9 mouse cellular contexts compared by ENCODE assay signal in genomic region chr10:125839621-125840141, GRCm38 (mm10).
DNase-seq lines count a peak whose midpoint lies in the region; ATAC-seq and TF ChIP-seq lines count a peak whose summit lies in the region.
"Had no signal": no experiment of that assay in that cellular context is flagged by ENCODE, and none has a peak within 500 bp of the region (broad histone marks: within the 10 kb centered on the region; RNA-seq: fewer than 3 reads in every experiment).

No protein-coding gene starts in this region.

- no peak for TF ChIP-seq CTCF in hindbrain, postnatal 0 days (IDR thresholded peaks at IDR 0.05; ENCODE audit: low read depth)

- H3K36me3 ChIP-seq in heart, embryonic 12.5 days, result no peaks in the 10 kb centered on the region
- no peaks in the 10 kb centered on the region for H3K36me3 ChIP-seq in heart, embryonic 11.5 days (ENCODE audit: control insufficient read depth, insufficient read depth, low read length)
- no peaks in the 10 kb centered on the region for H3K36me3 ChIP-seq in embryonic facial prominence, embryonic 12.5 days
- H3K36me3 ChIP-seq in hindbrain, postnatal 0 days (ENCODE audit: insufficient read depth, low read length), result no peaks in the 10 kb centered on the region
- H3K36me3 ChIP-seq in neural tube, embryonic 12.5 days, result no peaks in the 10 kb centered on the region

- 0 out of 2 replicates have a peak overlapping the region, but pooled peaks have one; percentile 2 for H3K4me2 ChIP-seq in heart, embryonic 12.5 days
- H3K4me2 ChIP-seq in heart, embryonic 11.5 days, result no peak overlapping the region
- H3K4me2 ChIP-seq in embryonic facial prominence, embryonic 12.5 days (replicated peaks), result 0 out of 2 replicates have a peak overlapping the region, but pooled peaks have one; percentile 1
- 0 out of 2 replicates have a peak overlapping the region, but pooled peaks have one; percentile 2 for H3K4me2 ChIP-seq in hindbrain, postnatal 0 days (ENCODE audit: low read depth, low read length)
- peak overlapping the region; percentile 40 for H3K4me2 ChIP-seq in neural tube, embryonic 12.5 days (replicated peaks)

- no peaks in the 10 kb centered on the region for H3K9me3 ChIP-seq in heart, embryonic 12.5 days (replicated peaks)
- no peaks in the 10 kb centered on the region for H3K9me3 ChIP-seq in heart, embryonic 11.5 days (replicated peaks; ENCODE audit: control insufficient read depth, low read length)
- no peaks in the 10 kb centered on the region for H3K9me3 ChIP-seq in embryonic facial prominence, embryonic 12.5 days
- H3K9me3 ChIP-seq in hindbrain, postnatal 0 days (ENCODE audit: low read length), result no peaks in the 10 kb centered on the region
- H3K9me3 ChIP-seq in neural tube, embryonic 12.5 days, result no peaks in the 10 kb centered on the region

- H3K4me3 ChIP-seq in heart, embryonic 12.5 days, result no peak overlapping the region
- no peak overlapping the region for H3K4me3 ChIP-seq in heart, embryonic 11.5 days (ENCODE audit: low read depth, low read length)
- H3K4me3 ChIP-seq in embryonic facial prominence, embryonic 12.5 days, result no peak overlapping the region
- no peak overlapping the region for H3K4me3 ChIP-seq in hindbrain, postnatal 0 days (ENCODE audit: low read length)
- no peak overlapping the region for H3K4me3 ChIP-seq in neural tube, embryonic 12.5 days

- WGBS in heart, embryonic 12.5 days, result 24% methylated on average over 5 of the region's 5 CpGs
- 26% methylated on average over 5 of the region's 5 CpGs for WGBS in heart, embryonic 11.5 days (ENCODE audit: insufficient replicate concordance)
- 23% methylated on average over 5 of the region's 5 CpGs for WGBS in embryonic facial prominence, embryonic 12.5 days
- WGBS in hindbrain, postnatal 0 days, result 14% methylated on average over 5 of the region's 5 CpGs
- WGBS in neural tube, embryonic 12.5 days, result 4% methylated on average over 5 of the region's 5 CpGs

- no peak overlapping the region for H3K9ac ChIP-seq in heart, embryonic 12.5 days
- H3K9ac ChIP-seq in heart, embryonic 11.5 days (ENCODE audit: low read depth, low read length), result no peak overlapping the region
- H3K9ac ChIP-seq in embryonic facial prominence, embryonic 12.5 days, result no peak overlapping the region
- no peak overlapping the region for H3K9ac ChIP-seq in hindbrain, postnatal 0 days (replicated peaks; ENCODE audit: low read length)
- H3K9ac ChIP-seq in neural tube, embryonic 12.5 days, result no peak overlapping the region

- H3K27me3 ChIP-seq in heart, embryonic 12.5 days (replicated peaks), result no peaks in the 10 kb centered on the region
- no peaks in the 10 kb centered on the region for H3K27me3 ChIP-seq in heart, embryonic 11.5 days (ENCODE audit: control insufficient read depth, insufficient read depth, low read length)
- H3K27me3 ChIP-seq in embryonic facial prominence, embryonic 12.5 days, result no peaks in the 10 kb centered on the region
- no peaks in the 10 kb centered on the region for H3K27me3 ChIP-seq in hindbrain, postnatal 0 days (ENCODE audit: insufficient read depth, low read length)
- no peaks in the 10 kb centered on the region for H3K27me3 ChIP-seq in neural tube, embryonic 12.5 days (replicated peaks)

- DNase-seq in hindbrain, postnatal 0 days (ENCODE audit: low spot score), result peak; percentile 44
- no peak for DNase-seq in urinary bladder, postnatal 14 days (ENCODE audit: low spot score)
- DNase-seq in cerebellum, postnatal 4 days (ENCODE audit: low spot score in 2 of 2), result no peak
- DNase-seq in adrenal gland, postnatal 36 days, result no peak
- DNase-seq: gastrocnemius, postnatal 14 days had no signal

- no peaks in the 10 kb centered on the region for H3K4me1 ChIP-seq in heart, embryonic 12.5 days (replicated peaks)
- H3K4me1 ChIP-seq in heart, embryonic 11.5 days (ENCODE audit: control insufficient read depth, insufficient read depth, low read length), result no peaks in the 10 kb centered on the region
- H3K4me1 ChIP-seq in embryonic facial prominence, embryonic 12.5 days, result peaks cover 26% of the 10 kb centered on the region
- H3K4me1 ChIP-seq in hindbrain, postnatal 0 days (ENCODE audit: insufficient read depth, low read length), result 0 out of 2 replicates have a peak, but pooled peaks cover 5% of the 10 kb centered on the region
- peaks cover 10% of the 10 kb centered on the region; the same call in 1 of the 2 replicates for H3K4me1 ChIP-seq in neural tube, embryonic 12.5 days

- no peak overlapping the region for H3K27ac ChIP-seq in heart, embryonic 12.5 days (ENCODE audit: poor library complexity, severe bottlenecking)
- H3K27ac ChIP-seq in heart, embryonic 11.5 days (ENCODE audit: low read depth, low read length), result no peak overlapping the region
- peak overlapping the region; percentile 50 for H3K27ac ChIP-seq in embryonic facial prominence, embryonic 12.5 days
- no peak overlapping the region for H3K27ac ChIP-seq in hindbrain, postnatal 0 days
- H3K27ac ChIP-seq in neural tube, embryonic 12.5 days, result no peak overlapping the region

- no peak for ATAC-seq in heart, embryonic 12.5 days (ENCODE audit: insufficient number of reproducible peaks, low FRiP score)
- ATAC-seq in heart, embryonic 11.5 days (replicated peaks; ENCODE audit: insufficient number of reproducible peaks, low FRiP score, low TSS enrichment), result no peak
- ATAC-seq in embryonic facial prominence, embryonic 12.5 days (ENCODE audit: insufficient number of reproducible peaks, insufficient read depth, low FRiP score, low TSS enrichment), result peak; percentile 19; the same call in 1 of the 2 replicates
- ATAC-seq in hindbrain, postnatal 0 days, result no peak
- ATAC-seq in neural tube, embryonic 12.5 days (ENCODE audit: low FRiP score, low read depth), result peak; percentile 76

Comparison
In these comparisons a context has a peak if more than half of its experiments do, and no peak if none do; other contexts are left out.
1. ATAC-seq: peak in embryonic facial prominence, embryonic 12.5 days (single experiment) and neural tube, embryonic 12.5 days (single experiment); none in heart, embryonic 12.5 days (single experiment), heart, embryonic 11.5 days (single experiment) and hindbrain, postnatal 0 days (single experiment).